Mouse (Mus musculus): ENCODE measurements at regions not wholly inside any gene's neighbourhood (a gene's known extent, or its start where the extent isn't known, plus 50 kb on each side); places are given as distances from the start of the nearest gene placed in this dataset.

GRCm38 (mm10) chr13:51899319-51900042 lies 53.0 kb downstream of the Gadd45g start:
- H3K4me3 ChIP-seq (replicated peaks; ENCODE audit: low read depth, low read length), result no peak overlapping the region
- no peak for TF ChIP-seq CTCF (IDR thresholded peaks at IDR 0.05; ENCODE audit: low read depth)
- 47% methylated on average over 9 of the region's 9 CpGs for WGBS
- ATAC-seq (replicated peaks; ENCODE audit: low FRiP score, low read depth) (no peak), DNase-seq (ENCODE audit: low spot score) (no peak)
- H3K9ac ChIP-seq (ENCODE audit: low read depth, low read length), result no peak overlapping the region
- no peak overlapping the region for H3K27ac ChIP-seq
- peaks cover 5% of the 10 kb centered on the region for H3K4me1 ChIP-seq (replicated peaks; ENCODE audit: insufficient read depth, low read length)
- H3K27me3 ChIP-seq (ENCODE audit: insufficient read depth, low read length), result no peaks in the 10 kb centered on the region
- no peak overlapping the region for H3K4me2 ChIP-seq (ENCODE audit: low read length)
- H3K9me3 ChIP-seq (replicated peaks; ENCODE audit: low read length), result no peaks in the 10 kb centered on the region; the same call in 1 of the 2 replicates
- H3K36me3 ChIP-seq (ENCODE audit: insufficient read depth, low read length), result no peaks in the 10 kb centered on the region

GRCm38 (mm10) chr13:51900043-51900440 lies 53.6 kb downstream of the Gadd45g start:
- H3K27ac ChIP-seq, result no peak overlapping the region
- H3K4me1 ChIP-seq (replicated peaks; ENCODE audit: insufficient read depth, low read length), result peaks cover 6% of the 10 kb centered on the region
- H3K36me3 ChIP-seq (ENCODE audit: insufficient read depth, low read length), result no peaks in the 10 kb centered on the region
- ATAC-seq (replicated peaks; ENCODE audit: low FRiP score, low read depth) (no peak), DNase-seq (ENCODE audit: low spot score) (no peak)
- no peak for TF ChIP-seq CTCF (IDR thresholded peaks at IDR 0.05; ENCODE audit: low read depth)
- no peak overlapping the region for H3K4me3 ChIP-seq (replicated peaks; ENCODE audit: low read depth, low read length)
- no peaks in the 10 kb centered on the region for H3K9me3 ChIP-seq (replicated peaks; ENCODE audit: low read length)
- no peak overlapping the region for H3K4me2 ChIP-seq (ENCODE audit: low read length)
- H3K27me3 ChIP-seq (ENCODE audit: insufficient read depth, low read length), result no peaks in the 10 kb centered on the region
- no peak overlapping the region for H3K9ac ChIP-seq (ENCODE audit: low read depth, low read length)
- WGBS, result 67% methylated on average over 3 of the region's 3 CpGs

GRCm38 (mm10) chr13:51902482-51903285 lies 56.2 kb downstream of the Gadd45g start:
- no peak for ATAC-seq (replicated peaks; ENCODE audit: low FRiP score, low read depth)
- 25% methylated on average over 18 of the region's 19 CpGs for WGBS

GRCm38 (mm10) chr13:51903324-51903939 lies 57.0 kb downstream of the Gadd45g start:
- no peak overlapping the region for H3K4me2 ChIP-seq (ENCODE audit: low read length)
- peak; percentile 50 for DNase-seq (ENCODE audit: low spot score)

More at GRCm38 (mm10) chr13:51902482-51903285, 56.2 kb downstream of the Gadd45g start:
- H3K9ac ChIP-seq (ENCODE audit: low read depth, low read length), result no peak overlapping the region
- DNase-seq (ENCODE audit: low spot score), result peak; percentile 56
- no peak for TF ChIP-seq CTCF (IDR thresholded peaks at IDR 0.05; ENCODE audit: low read depth)
- peaks cover 8% of the 10 kb centered on the region for H3K4me1 ChIP-seq (replicated peaks; ENCODE audit: insufficient read depth, low read length)
- no peaks in the 10 kb centered on the region for H3K27me3 ChIP-seq (ENCODE audit: insufficient read depth, low read length)
- H3K4me3 ChIP-seq (replicated peaks; ENCODE audit: low read depth, low read length), result no peak overlapping the region
- H3K27ac ChIP-seq, result peak overlapping the region; percentile 52; the same call in 1 of the 2 replicates
- no peaks in the 10 kb centered on the region for H3K9me3 ChIP-seq (replicated peaks; ENCODE audit: low read length)
- H3K36me3 ChIP-seq (ENCODE audit: insufficient read depth, low read length), result no peaks in the 10 kb centered on the region
- peak overlapping the region; percentile 30 for H3K4me2 ChIP-seq (ENCODE audit: low read length)

GRCm38 (mm10) chr13:51905270-51905669 lies 58.8 kb downstream of the Gadd45g start:
- DNase-seq (ENCODE audit: low spot score) (no peak), ATAC-seq (replicated peaks; ENCODE audit: low FRiP score, low read depth) (no peak)
- WGBS, result 64% methylated on average over 5 of the region's 5 CpGs
- peak overlapping the region; percentile 36 for H3K27ac ChIP-seq
- no peak for TF ChIP-seq CTCF (IDR thresholded peaks at IDR 0.05; ENCODE audit: low read depth)
- no peak overlapping the region for H3K4me2 ChIP-seq (ENCODE audit: low read length)
- no peak overlapping the region for H3K4me3 ChIP-seq (replicated peaks; ENCODE audit: low read depth, low read length)
- peaks cover 8% of the 10 kb centered on the region for H3K4me1 ChIP-seq (replicated peaks; ENCODE audit: insufficient read depth, low read length)
- H3K9ac ChIP-seq (ENCODE audit: low read depth, low read length), result no peak overlapping the region
- H3K27me3 ChIP-seq (ENCODE audit: insufficient read depth, low read length), result no peaks in the 10 kb centered on the region
- no peaks in the 10 kb centered on the region for H3K9me3 ChIP-seq (replicated peaks; ENCODE audit: low read length)
- no peaks in the 10 kb centered on the region for H3K36me3 ChIP-seq (ENCODE audit: insufficient read depth, low read length)

More at GRCm38 (mm10) chr13:51903324-51903939, 57.0 kb downstream of the Gadd45g start:
- peak; percentile 11; the same call in 1 of the 2 replicates for ATAC-seq (replicated peaks; ENCODE audit: low FRiP score, low read depth)
- Histone ChIP-seq H3K9ac (ENCODE audit: low read depth, low read length) (no peak overlapping the region), H3K9me3 (replicated peaks; ENCODE audit: low read length) (no peaks in the 10 kb centered on the region), H3K27ac (no peak overlapping the region), H3K27me3 (ENCODE audit: insufficient read depth, low read length) (no peaks in the 10 kb centered on the region), H3K4me1 (replicated peaks; ENCODE audit: insufficient read depth, low read length) (peaks cover 8% of the 10 kb centered on the region), H3K36me3 (ENCODE audit: insufficient read depth, low read length) (no peaks in the 10 kb centered on the region), H3K4me3 (replicated peaks; ENCODE audit: low read depth, low read length) (no peak overlapping the region)
- TF ChIP-seq CTCF (IDR thresholded peaks at IDR 0.05; ENCODE audit: low read depth), result no peak
- 27% methylated on average over 11 of the region's 11 CpGs for WGBS

GRCm38 (mm10) chr13:51906103-51906502 lies 59.6 kb downstream of the Gadd45g start:
- H3K27ac ChIP-seq, result peak overlapping the region; percentile 55

More at GRCm38 (mm10) chr13:51906103-51906502, 59.6 kb downstream of the Gadd45g start:
- Histone ChIP-seq H3K4me2 (ENCODE audit: low read length) (no peak overlapping the region), H3K27me3 (ENCODE audit: insufficient read depth, low read length) (no peaks in the 10 kb centered on the region), H3K4me3 (replicated peaks; ENCODE audit: low read depth, low read length) (no peak overlapping the region), H3K4me1 (replicated peaks; ENCODE audit: insufficient read depth, low read length) (peaks cover 8% of the 10 kb centered on the region), H3K36me3 (ENCODE audit: insufficient read depth, low read length) (no peaks in the 10 kb centered on the region), H3K9me3 (replicated peaks; ENCODE audit: low read length) (no peaks in the 10 kb centered on the region), H3K9ac (ENCODE audit: low read depth, low read length) (no peak overlapping the region)
- DNase-seq (ENCODE audit: low spot score), result no peak
- WGBS, result 76% methylated on average over 3 of the region's 3 CpGs
- ATAC-seq (replicated peaks; ENCODE audit: low FRiP score, low read depth), result peak; percentile 81
- TF ChIP-seq CTCF (IDR thresholded peaks at IDR 0.05; ENCODE audit: low read depth), result no peak
